Mouse (Mus musculus): ENCODE data around the gene Grm7.

DNA sequence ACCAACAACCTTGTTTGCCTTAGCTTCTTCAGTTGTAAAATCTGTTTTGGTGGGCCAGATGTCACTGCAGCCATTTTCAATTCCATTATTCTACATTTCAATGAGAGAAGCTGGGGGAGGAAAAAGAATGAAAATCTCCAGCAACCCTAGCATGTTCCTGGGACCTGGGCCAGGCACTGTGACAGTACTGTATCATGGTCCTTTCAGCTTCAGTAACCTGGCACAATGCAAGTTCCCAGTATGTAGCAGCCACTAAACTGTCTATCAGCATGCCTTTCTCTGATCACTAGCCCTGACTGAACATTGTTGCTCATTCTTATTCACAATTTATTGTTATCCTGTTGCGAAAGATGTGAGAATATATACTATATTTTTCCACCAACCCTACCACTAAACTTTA, 779.4 kb downstream of the Grm7 start:
- TF ChIP-seq CTCF (IDR thresholded peaks at IDR 0.05; ENCODE audit: extremely low read depth, insufficient read depth, low read length) = no peak
- no peak for TF ChIP-seq POLR2A (IDR thresholded peaks at IDR 0.05; ENCODE audit: extremely low read depth, insufficient read depth, low read length)

Data from cortical plate, adult 2 months (tissue).